Mouse (Mus musculus): Measurements from ENCODE around the gene Tpst2. TPM values are rescaled to one million over a fixed set of nuclear protein-coding genes. Genes with fewer than 3 reads are reported as not detected.

The Tpst2 gene
- polyA plus RNA-seq (2015; fragmentation: Illumina TruSeq; extraction: RNeasy Lipid Tissue Mini Kit (QIAGEN cat#74804); ENCODE audit: insufficient read depth, low read depth, low replicate concordance), result 28.0 TPM

DNA sequence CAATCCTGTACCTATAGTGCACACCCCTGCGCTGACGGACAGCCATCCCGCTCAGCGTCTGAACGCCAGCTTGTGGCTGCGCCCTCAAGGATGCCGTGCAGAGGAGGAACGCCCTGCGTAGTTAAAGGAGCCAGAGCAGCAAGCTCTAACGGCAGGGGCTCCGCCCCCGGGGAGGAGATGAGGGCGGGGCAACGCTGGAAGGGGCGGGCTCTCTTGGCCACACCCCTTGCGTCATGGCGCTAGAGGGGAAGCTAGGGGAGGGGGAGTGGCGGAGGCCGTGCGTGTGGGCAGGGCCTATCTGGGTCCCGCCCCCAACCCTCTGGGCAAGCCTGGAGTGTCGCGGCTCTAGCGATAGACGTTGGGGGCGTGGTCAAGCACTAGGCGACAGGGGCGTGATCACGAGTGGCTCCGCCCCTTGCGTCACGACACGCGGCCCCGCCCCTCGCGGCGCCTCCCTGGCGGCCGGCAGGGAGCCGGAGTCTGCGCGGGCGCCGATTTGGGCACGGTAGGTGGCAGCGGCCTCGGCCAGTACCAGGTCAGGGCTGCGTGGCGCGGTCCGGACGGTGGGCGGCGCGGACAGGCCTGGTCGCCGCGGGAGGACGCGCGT lies at the start of gene Tpst2:
Tpst2 (plus strand) TSS at position 425 of the 607 bp plus-strand sequence.

GRCm38 (mm10) chr5:112252400-112252799 lies 24.1 kb upstream of the Tpst2 start, which contains the start of gene Cryba4:
Cryba4 (minus strand) TSS chr5:112252518.

DNA sequence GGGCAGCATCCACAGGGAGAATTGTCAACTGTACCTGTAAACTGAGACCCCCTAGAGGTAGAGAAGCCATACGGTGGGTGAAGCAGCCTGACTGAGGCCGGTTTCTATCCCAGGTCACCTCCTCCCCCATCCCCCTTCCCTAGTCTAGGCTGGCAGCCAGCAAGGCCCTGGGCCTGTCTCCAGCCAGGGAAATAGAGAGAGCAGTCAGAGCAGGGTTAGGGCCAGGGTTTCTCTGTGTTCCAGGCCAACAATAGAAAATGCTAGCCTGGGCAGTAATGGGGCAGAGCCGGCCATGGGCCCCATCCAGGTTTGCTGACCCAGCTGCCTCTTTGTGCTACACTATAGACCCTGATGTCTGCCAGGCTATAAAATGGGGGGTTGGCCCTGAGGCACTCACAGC lies 21.1 kb upstream of the Tpst2 start, which contains the start of gene Crybb1:
Crybb1 (plus strand) TSS at position 390 of the 400 bp plus-strand sequence.

DNA sequence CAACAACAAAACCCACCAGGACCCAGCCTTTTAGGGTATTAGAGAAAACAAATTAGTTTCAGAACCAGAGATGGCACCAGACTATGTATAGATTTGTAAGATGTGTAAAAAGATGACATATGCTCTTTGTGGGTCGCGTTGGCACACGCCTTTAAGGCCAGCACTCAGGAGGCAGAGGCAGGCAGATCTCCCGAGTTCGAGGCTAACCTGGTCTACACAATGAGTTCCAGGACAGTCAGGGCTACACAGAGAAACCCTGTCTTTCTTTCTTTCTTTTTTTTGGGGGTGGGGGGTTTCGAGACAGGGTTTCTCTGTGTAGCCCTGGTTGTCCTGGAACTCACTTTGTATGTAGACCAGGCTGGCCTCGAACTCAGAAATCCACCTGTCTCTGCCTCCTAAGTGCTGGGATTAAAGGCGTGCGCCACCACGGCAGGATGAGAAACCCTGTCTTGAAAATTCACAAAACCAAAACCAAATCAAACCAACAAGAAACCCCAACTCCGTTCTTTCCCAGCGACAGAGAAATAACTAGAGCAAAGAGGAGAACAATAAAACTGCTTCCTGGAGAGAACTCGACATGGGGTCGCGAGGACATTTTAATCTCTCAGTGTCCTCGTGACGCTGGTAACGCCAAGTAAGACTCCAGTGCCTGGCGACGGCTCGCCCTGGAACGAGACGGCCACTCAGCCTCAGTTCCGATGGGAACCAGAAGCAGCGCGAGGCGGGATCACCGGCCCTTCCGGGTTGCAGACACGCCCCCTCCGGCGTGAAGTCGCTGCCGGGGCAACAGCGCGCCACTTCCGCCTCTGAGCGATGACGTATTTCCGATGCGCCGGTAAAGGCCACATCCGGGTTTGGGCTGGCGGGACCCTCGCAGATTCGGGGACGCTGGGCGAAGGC lies 49.3 kb downstream of the Tpst2 start, which contains the start of gene Tfip11:
Tfip11 (plus strand) TSS at position 813 of the 900 bp plus-strand sequence.

DNA sequence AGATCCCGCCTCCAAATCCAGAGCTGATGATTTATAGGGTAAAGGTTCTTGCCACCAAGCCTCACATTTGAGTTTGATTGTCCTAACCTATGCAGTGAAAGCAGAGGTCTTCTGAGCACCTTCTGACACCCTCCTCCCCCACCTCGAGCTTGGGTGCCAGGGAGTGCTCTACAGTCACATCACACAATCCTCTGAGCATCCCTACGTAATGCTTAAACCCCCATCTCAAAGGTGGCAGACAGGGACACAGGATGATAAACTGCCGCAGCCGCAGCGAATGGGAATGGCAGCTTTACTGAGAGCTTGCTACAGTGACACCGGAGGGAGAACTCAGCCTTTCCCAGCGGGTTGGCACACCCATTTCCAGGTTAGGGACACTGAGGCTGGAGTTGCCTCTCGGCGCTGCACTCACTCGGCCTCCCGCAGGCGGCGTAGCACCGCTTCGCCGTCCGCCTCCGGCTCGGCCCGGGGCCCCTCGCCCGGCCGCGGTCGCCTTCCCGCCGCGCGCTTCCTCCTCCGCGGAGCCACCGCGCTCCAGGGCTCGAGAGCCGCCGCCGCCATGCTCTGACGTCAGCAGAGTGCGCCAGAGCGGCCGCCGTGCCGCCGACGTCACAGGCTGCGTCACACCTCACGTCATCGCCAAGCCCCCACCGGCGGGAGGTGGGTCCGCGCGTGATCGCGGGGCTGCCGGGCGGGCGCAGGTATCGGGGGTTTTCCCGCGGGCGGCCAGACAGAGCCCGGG lies 66.1 kb downstream of the Tpst2 start, which contains the start of the genes Srrd and Hps4:
Srrd (minus strand) TSS at position 578 of the 742 bp plus-strand sequence.
Hps4 (plus strand) TSS at position 621 of the 742 bp plus-strand sequence.

DNA sequence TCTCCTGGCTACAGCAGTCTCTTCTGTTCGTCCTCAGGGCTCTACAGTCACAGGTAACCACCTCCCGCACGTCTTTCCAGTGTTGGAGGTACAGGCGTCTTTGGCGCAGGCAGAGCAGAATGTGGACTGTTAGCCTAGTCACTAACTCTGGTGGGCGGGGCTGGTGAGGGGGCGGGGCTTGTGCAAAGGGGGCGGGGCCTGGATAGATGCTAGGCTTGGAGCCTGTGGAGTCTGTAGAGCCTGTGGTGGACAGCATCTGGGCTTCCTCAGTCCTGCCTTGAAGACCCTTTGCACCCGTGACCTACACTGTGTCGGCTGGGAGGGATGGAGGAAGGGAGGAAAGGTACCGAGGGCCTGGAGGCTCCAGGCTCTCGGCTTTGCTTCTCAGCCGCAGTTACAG lies 79.4 kb downstream of the Tpst2 start, which contains the start of gene Gm6583:
Gm6583 (minus strand) TSS at position 124 of the 400 bp plus-strand sequence.

Other genes with a start within 250 kb of the Tpst2 start
- not detected for gene Cryba4, start 24.2 kb upstream of the Tpst2 start, polyA plus RNA-seq (2015; fragmentation: Illumina TruSeq; extraction: RNeasy Lipid Tissue Mini Kit (QIAGEN cat#74804); ENCODE audit: insufficient read depth, low read depth, low replicate concordance)
- gene Crybb1, start 20.9 kb upstream of the Tpst2 start, polyA plus RNA-seq (2015; fragmentation: Illumina TruSeq; extraction: RNeasy Lipid Tissue Mini Kit (QIAGEN cat#74804); ENCODE audit: insufficient read depth, low read depth, low replicate concordance), result not detected
- 5.8 TPM for gene Tfip11, start 49.7 kb downstream of the Tpst2 start, polyA plus RNA-seq (2015; fragmentation: Illumina TruSeq; extraction: RNeasy Lipid Tissue Mini Kit (QIAGEN cat#74804); ENCODE audit: insufficient read depth, low read depth, low replicate concordance)
- 3.8 TPM for gene Srrd, start 66.3 kb downstream of the Tpst2 start, polyA plus RNA-seq (2015; fragmentation: Illumina TruSeq; extraction: RNeasy Lipid Tissue Mini Kit (QIAGEN cat#74804); ENCODE audit: insufficient read depth, low read depth, low replicate concordance)
- 16.8 TPM for gene Hps4, start 66.4 kb downstream of the Tpst2 start, polyA plus RNA-seq (2015; fragmentation: Illumina TruSeq; extraction: RNeasy Lipid Tissue Mini Kit (QIAGEN cat#74804); ENCODE audit: insufficient read depth, low read depth, low replicate concordance)
- not detected for gene Gm6583, start 79.3 kb downstream of the Tpst2 start, polyA plus RNA-seq (2015; fragmentation: Illumina TruSeq; extraction: RNeasy Lipid Tissue Mini Kit (QIAGEN cat#74804); ENCODE audit: insufficient read depth, low read depth, low replicate concordance)
- gene Asphd2, start 118.2 kb downstream of the Tpst2 start, polyA plus RNA-seq (2015; fragmentation: Illumina TruSeq; extraction: RNeasy Lipid Tissue Mini Kit (QIAGEN cat#74804); ENCODE audit: insufficient read depth, low read depth, low replicate concordance), result 0.85 TPM
- not detected for gene Gm6588, start 172.7 kb downstream of the Tpst2 start, polyA plus RNA-seq (2015; fragmentation: Illumina TruSeq; extraction: RNeasy Lipid Tissue Mini Kit (QIAGEN cat#74804); ENCODE audit: insufficient read depth, low read depth, low replicate concordance)

Measured in pancreas, adult 10 weeks (tissue).